ENCODE assay signal across 10 mouse cellular contexts in the genomic region with DNA sequence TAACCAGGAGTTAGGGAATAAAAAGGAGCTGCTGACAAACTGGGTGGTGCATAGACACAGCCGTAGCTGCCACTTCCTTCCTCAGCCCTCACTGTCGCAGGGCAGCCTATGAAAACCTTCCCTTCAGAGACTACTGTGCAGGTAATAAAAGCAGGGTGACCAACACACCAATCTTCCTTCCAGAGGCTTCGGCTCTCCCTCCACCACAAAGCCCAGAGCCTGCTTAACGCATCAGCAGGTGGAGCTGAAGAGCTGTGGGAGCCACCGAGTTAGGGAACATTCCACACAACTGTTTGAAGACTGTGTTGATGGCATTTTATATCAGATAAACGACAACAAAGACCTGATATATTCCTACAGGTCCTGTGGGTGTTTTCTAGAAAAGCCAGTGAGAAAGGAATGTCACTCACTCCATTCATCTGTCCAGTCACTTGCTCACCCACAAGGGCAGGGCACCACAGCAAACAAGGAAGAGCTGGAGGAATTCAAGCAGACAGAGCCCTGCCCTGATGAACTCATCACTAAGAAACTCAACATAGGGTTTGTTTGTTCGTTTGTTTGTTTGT. TPM values are rescaled to one million over a fixed set of nuclear protein-coding genes. Genes with fewer than 3 reads are reported as not detected.
A peak's percentile ranks its signal among the peaks of the same experiment; 100 is the strongest.
DNase-seq lines count a peak whose midpoint lies in the region; ATAC-seq and TF ChIP-seq lines count a peak whose summit lies in the region.
"Had no signal": no experiment of that assay in that cellular context is flagged by ENCODE, and none has a peak within 500 bp of the region (broad histone marks: within the 10 kb centered on the region; RNA-seq: fewer than 3 reads in every experiment).

No protein-coding gene starts in this region.

- no peak overlapping the region for H3K9ac ChIP-seq in forebrain, embryonic 16.5 days (replicated peaks; ENCODE audit: low read depth, low read length)
- H3K9ac ChIP-seq in forebrain, embryonic 15.5 days (replicated peaks) = no peak overlapping the region
- no peak overlapping the region for H3K9ac ChIP-seq in lung, embryonic 14.5 days
- H3K9ac ChIP-seq: stomach, embryonic 15.5 days had no signal

- intact Hi-C loops in left cerebral cortex, postnatal 36 days (cut with DNase I) = loop anchor here (1.0 kb wide), 1 partner anchor 132 kb away; no protein-coding TSS in a partner anchor

- no peak overlapping the region for H3K4me3 ChIP-seq in forebrain, embryonic 16.5 days (replicated peaks; ENCODE audit: low read length)
- H3K4me3 ChIP-seq in forebrain, embryonic 15.5 days = no peak overlapping the region
- H3K4me3 ChIP-seq in lung, embryonic 14.5 days (ENCODE audit: low read depth, low read length) = no peak overlapping the region
- H3K4me3 ChIP-seq: erythroblast, embryonic 14.5 days; stomach, embryonic 15.5 days had no signal

- no peaks in the 10 kb centered on the region for H3K9me3 ChIP-seq in forebrain, embryonic 16.5 days (ENCODE audit: control insufficient read depth, low read length)
- no peaks in the 10 kb centered on the region for H3K9me3 ChIP-seq in forebrain, embryonic 15.5 days
- no peaks in the 10 kb centered on the region for H3K9me3 ChIP-seq in lung, embryonic 14.5 days (ENCODE audit: low read depth, low read length)
- H3K9me3 ChIP-seq: stomach, embryonic 15.5 days had no signal

- WGBS in forebrain, embryonic 16.5 days = 44% methylated on average over 7 of the region's 7 CpGs
- WGBS in forebrain, embryonic 15.5 days = 45% methylated on average over 7 of the region's 7 CpGs
- WGBS in lung, embryonic 14.5 days = 28% methylated on average over 7 of the region's 7 CpGs

- DNase-seq in lung, embryonic 14.5 days = peak; percentile 32
- no peak for DNase-seq in lung, postnatal 25 days (ENCODE audit: low spot score)
- peak; percentile 36 for DNase-seq in embryo, embryonic 10.5 days (ENCODE audit: low spot score)
- peak; percentile 16 to 20 for DNase-seq in left cerebral cortex, postnatal 36 days (ENCODE audit: low spot score in 2 of 2)
- DNase-seq in cerebellum, adult 9-11 months = no peak
- no peak for DNase-seq in thymus, postnatal 25 days

- peak; percentile 45; the same call in 1 of the 2 replicates for ATAC-seq in forebrain, embryonic 16.5 days
- no peak; the same call in 1 of the 2 replicates for ATAC-seq in forebrain, embryonic 15.5 days (replicated peaks)
- ATAC-seq in lung, embryonic 14.5 days (ENCODE audit: insufficient read depth) = no peak

- H3K4me1 ChIP-seq in forebrain, embryonic 16.5 days (replicated peaks; ENCODE audit: control insufficient read depth, insufficient read depth, low read length) = no peaks in the 10 kb centered on the region
- H3K4me1 ChIP-seq in forebrain, embryonic 15.5 days = no peaks in the 10 kb centered on the region
- no peaks in the 10 kb centered on the region for H3K4me1 ChIP-seq in lung, embryonic 14.5 days (ENCODE audit: insufficient read depth)
- H3K4me1 ChIP-seq: stomach, embryonic 15.5 days had no signal

- no peaks in the 10 kb centered on the region for H3K27me3 ChIP-seq in forebrain, embryonic 16.5 days (replicated peaks; ENCODE audit: control insufficient read depth, insufficient read depth, low read length)
- H3K27me3 ChIP-seq in forebrain, embryonic 15.5 days = no peaks in the 10 kb centered on the region
- no peaks in the 10 kb centered on the region for H3K27me3 ChIP-seq in lung, embryonic 14.5 days (ENCODE audit: insufficient read depth, low read length)
- H3K27me3 ChIP-seq: stomach, embryonic 15.5 days had no signal

- H3K4me2 ChIP-seq in forebrain, embryonic 16.5 days (ENCODE audit: low read length) = no peak overlapping the region
- no peak overlapping the region for H3K4me2 ChIP-seq in forebrain, embryonic 15.5 days (replicated peaks)
- H3K4me2 ChIP-seq in lung, embryonic 14.5 days = no peak overlapping the region
- H3K4me2 ChIP-seq: stomach, embryonic 15.5 days had no signal

- H3K27ac ChIP-seq in forebrain, embryonic 16.5 days (ENCODE audit: low read length) = no peak overlapping the region
- no peak overlapping the region for H3K27ac ChIP-seq in forebrain, embryonic 15.5 days (replicated peaks)
- H3K27ac ChIP-seq in lung, embryonic 14.5 days (ENCODE audit: low read depth) = no peak overlapping the region
- H3K27ac ChIP-seq: stomach, embryonic 15.5 days had no signal

- peak; percentile 47 for TF ChIP-seq CTCF in lung, embryonic 14.5 days (IDR thresholded peaks at IDR 0.05; ENCODE audit: low read depth)

- no peaks in the 10 kb centered on the region for H3K36me3 ChIP-seq in forebrain, embryonic 16.5 days (ENCODE audit: control insufficient read depth, insufficient read depth)
- H3K36me3 ChIP-seq in forebrain, embryonic 15.5 days = no peaks in the 10 kb centered on the region
- no peaks in the 10 kb centered on the region for H3K36me3 ChIP-seq in lung, embryonic 14.5 days (ENCODE audit: insufficient read depth)
- H3K36me3 ChIP-seq: stomach, embryonic 15.5 days had no signal

RNA-seq across cellular contexts. Expression of a gene that starts 10.6 kb away (rescaled TPM):
- polyA plus RNA-seq in forebrain, embryonic 16.5 days (2015; fragmentation: Nextera tagmentation; extraction: Ambion mirVana) = 4.0 and 4.7 TPM in 2 replicates
- 4.4 and 6.2 TPM in 2 replicates for polyA plus RNA-seq in forebrain, embryonic 15.5 days (2015; fragmentation: Nextera tagmentation; extraction: Ambion mirVana)
- polyA plus RNA-seq in lung, embryonic 14.5 days (2014; fragmentation: Nextera tagmentation; extraction: Ambion mirVana) = 4.5 and 5.0 TPM in 2 replicates
- not detected for total RNA-seq in left cerebral cortex, postnatal 36 days (2021)
- polyA plus RNA-seq: erythroblast, embryonic 14.5 days had no signal

Comparison
In these comparisons a context has a peak if more than half of its experiments do, and no peak if none do; other contexts are left out.
1. DNase-seq: peak in lung, embryonic 14.5 days (single experiment), embryo, embryonic 10.5 days (single experiment) and left cerebral cortex, postnatal 36 days (2 of 2); none in lung, postnatal 25 days (single experiment), cerebellum, adult 9-11 months (single experiment) and thymus, postnatal 25 days (single experiment).